Mouse (Mus musculus) kidney, postnatal 0 days (tissue): Measurements from ENCODE around the gene Mri1. TPM values are rescaled to one million over a fixed set of nuclear protein-coding genes. Genes with fewer than 3 reads are reported as not detected.

Source experiments
- ATAC-seq: fragments of 200-750 bp; cut with Nextera tagmentation; replicated peaks from 2 replicates; pipeline ENCODE4 v1.8.0; 2017; ENCODE audit warnings: low read depth, moderate number of reproducible peaks, moderate TSS enrichment, moderate library complexity; ENCODE audit not compliant: low FRiP score
- DNase-seq: peaks from one replicate; pipeline ENCODE4 v3.0.0-alpha.2; 2016; ENCODE audit warnings: low spot score
- H3K27ac ChIP-seq: fragments of 300-500 bp; sonication (generic); 2 replicates; pipeline ENCODE4 v1.5.1; 2014; ENCODE audit warnings: mild to moderate bottlenecking
- H3K27me3 ChIP-seq: fragments of 300-500 bp; sonication (generic); 2 replicates; pipeline ENCODE4 v1.6.1; 2014; ENCODE audit warnings: low read length, mixed read lengths; ENCODE audit not compliant: insufficient read depth
- H3K36me3 ChIP-seq: fragments of 300-500 bp; sonication (generic); 2 replicates; pipeline ENCODE4 v1.6.1; 2014; ENCODE audit warnings: low read length, mixed read lengths; ENCODE audit not compliant: insufficient read depth
- H3K4me1 ChIP-seq: fragments of 300-500 bp; sonication (generic); replicated peaks from 2 replicates; pipeline ENCODE4 v1.6.1; 2014; ENCODE audit warnings: antibody characterized with exemption, low read length, mixed read lengths; ENCODE audit not compliant: insufficient read depth
- H3K4me2 ChIP-seq: fragments of 300-500 bp; sonication (generic); 2 replicates; pipeline ENCODE4 v1.6.1; 2014; ENCODE audit warnings: mild to moderate bottlenecking, low read length, moderate library complexity, mixed read lengths
- H3K4me3 ChIP-seq: fragments of 300-500 bp; sonication (generic); replicated peaks from 2 replicates; pipeline ENCODE4 v1.5.1; 2014; ENCODE audit warnings: low read depth, low read length
- H3K9ac ChIP-seq: fragments of 300-500 bp; sonication (generic); 2 replicates; pipeline ENCODE4 v1.6.1; 2014; ENCODE audit warnings: low read depth, low read length
- H3K9me3 ChIP-seq: fragments of 300-500 bp; sonication (generic); replicated peaks from 2 replicates; pipeline ENCODE4 v1.6.1; 2016; ENCODE audit warnings: low read length, inconsistent platforms, mixed read lengths
- CTCF ChIP-seq: IDR thresholded peaks from 2 replicates; pipeline ENCODE4 v1.5.1; 2016; ENCODE audit warnings: antibody characterized with exemption, low read depth, mild to moderate bottlenecking, moderate library complexity
- WGBS: fragments of 180-500 bp; shearing (Covaris S2); extraction: QIAGEN DNeasy Blood & Tissue Kit; methylation state at CpG from one replicate; pipeline ENCODE4 v1.1.7; 2014; 5-methylcytosine and 5-hydroxymethylcytosine counted together
- polyA plus RNA-seq: library from polyadenylated mRNA; unstranded; fragments of >200 nt; fragmentation: Nextera tagmentation; extraction: Ambion mirVana; gene quantifications from 2 replicates; pipeline ENCODE4 v1.2.1, GENCODE M21; 2015

The Mri1 gene
- polyA plus RNA-seq, result 80.4 and 81.6 TPM in 2 replicates

- DNase-seq (peak; percentile 97), ATAC-seq (peak; percentile 84)
- no peak for TF ChIP-seq CTCF
- H3K4me3 ChIP-seq, result peak within 1 kb of the TSS; percentile 66
- H3K27me3 ChIP-seq, result no peaks in the 10 kb centered on the region
- peaks cover 60% of the 10 kb centered on the region for H3K36me3 ChIP-seq
- peak within 1 kb of the TSS; percentile 93 for H3K27ac ChIP-seq
- peak within 1 kb of the TSS; percentile 93 for H3K4me2 ChIP-seq
- H3K4me1 ChIP-seq, result peaks cover 11% of the 10 kb centered on the region
- H3K9ac ChIP-seq, result peak within 1 kb of the TSS; percentile 75
- no peaks in the 10 kb centered on the region for H3K9me3 ChIP-seq
- WGBS, result under 1% methylated on average over 55 of the region's 64 CpGs
Measured at GRCm38 (mm10) chr8:84256822-84257610, at the start of gene Mri1. Gene Mri1, minus strand, starts transcription at chr8:84257326.

- Histone ChIP-seq H3K9me3 (no peaks in the 10 kb centered on the region), H3K4me2 (no peak overlapping the region), H3K4me3 (no peak overlapping the region), H3K36me3 (no peaks in the 10 kb centered on the region), H3K27ac (no peak overlapping the region), H3K27me3 (no peaks in the 10 kb centered on the region), H3K9ac (no peak overlapping the region), H3K4me1 (no peaks in the 10 kb centered on the region)
- no peak for TF ChIP-seq CTCF
- ATAC-seq (no peak), DNase-seq (no peak)
- 67% methylated on average over 2 of the region's 2 CpGs for WGBS
Measured at GRCm38 (mm10) chr8:84303951-84304350, 46.8 kb upstream of the Mri1 start.

GRCm38 (mm10) chr8:84297029-84297785, 40.1 kb upstream of the Mri1 start:
- Histone ChIP-seq H3K27ac (no peak overlapping the region), H3K9ac (no peak overlapping the region), H3K27me3 (no peaks in the 10 kb centered on the region), H3K4me3 (no peak overlapping the region), H3K9me3 (no peaks in the 10 kb centered on the region), H3K4me1 (no peaks in the 10 kb centered on the region), H3K4me2 (no peak overlapping the region), H3K36me3 (no peaks in the 10 kb centered on the region)
- no peak for TF ChIP-seq CTCF
- ATAC-seq, result no peak
- 73% methylated on average over 5 of the region's 5 CpGs for WGBS
- no peak for DNase-seq

- DNase-seq (peak; percentile 82), ATAC-seq (no peak)
- Histone ChIP-seq H3K9ac (no peak overlapping the region), H3K27ac (no peak overlapping the region), H3K36me3 (no peaks in the 10 kb centered on the region), H3K9me3 (no peaks in the 10 kb centered on the region), H3K27me3 (no peaks in the 10 kb centered on the region), H3K4me2 (no peak overlapping the region), H3K4me1 (no peaks in the 10 kb centered on the region), H3K4me3 (no peak overlapping the region)
- TF ChIP-seq CTCF, result peak; percentile 77
- WGBS, result 23% methylated on average over 8 of the region's 8 CpGs
Measured at GRCm38 (mm10) chr8:84291688-84292087, 34.6 kb upstream of the Mri1 start.

GRCm38 (mm10) chr8:84291086-84291485, 34.0 kb upstream of the Mri1 start:
- Histone ChIP-seq H3K36me3 (no peaks in the 10 kb centered on the region), H3K4me1 (no peaks in the 10 kb centered on the region), H3K27me3 (no peaks in the 10 kb centered on the region), H3K9me3 (no peaks in the 10 kb centered on the region), H3K27ac (no peak overlapping the region), H3K4me2 (no peak overlapping the region), H3K9ac (no peak overlapping the region), H3K4me3 (no peak overlapping the region)
- TF ChIP-seq CTCF, result no peak
- WGBS, result 74% methylated on average over 5 of the region's 5 CpGs
- no peak for ATAC-seq
- DNase-seq, result no peak

- Histone ChIP-seq H3K9ac (no peak overlapping the region), H3K4me3 (no peak overlapping the region), H3K27ac (no peak overlapping the region), H3K4me1 (no peaks in the 10 kb centered on the region; the same call in 1 of the 2 replicates), H3K9me3 (no peaks in the 10 kb centered on the region), H3K27me3 (no peaks in the 10 kb centered on the region), H3K4me2 (no peak overlapping the region), H3K36me3 (no peaks in the 10 kb centered on the region)
- 51% methylated on average over 2 of the region's 2 CpGs for WGBS
- DNase-seq, result peak; percentile 45
- TF ChIP-seq CTCF, result peak; percentile 55
- ATAC-seq, result no peak
Measured at GRCm38 (mm10) chr8:84288892-84289291, 31.8 kb upstream of the Mri1 start.
